Mouse (Mus musculus): ENCODE results near the gene Lims1. TPM values are rescaled to one million over a fixed set of nuclear protein-coding genes. Genes with fewer than 3 reads are reported as not detected.
A peak's percentile ranks its signal among the peaks of the same experiment; 100 is the strongest.

Gene Lims1
- polyA plus RNA-seq (2012; rRNA removed): 30.1 and 38.8 TPM in 2 replicates

- under 1% methylated on average over 73 of the region's 86 CpGs for WGBS
- peak within 1 kb of the TSS; percentile 74 for H3K4me3 ChIP-seq (ENCODE audit: control insufficient read depth, insufficient read depth, low read length)
- H3K27ac ChIP-seq (ENCODE audit: control insufficient read depth, insufficient read depth, low read length): no peak within 1 kb of the TSS
- peaks cover 6% of the 10 kb centered on the region; the same call in 1 of the 2 replicates for H3K4me1 ChIP-seq (replicated peaks; ENCODE audit: control insufficient read depth, insufficient read depth, low read length)
- no peaks in the 10 kb centered on the region for H3K36me3 ChIP-seq (ENCODE audit: control insufficient read depth, insufficient read depth, low read length)
- TF ChIP-seq CTCF (IDR thresholded peaks at IDR 0.05; ENCODE audit: borderline replicate concordance, control insufficient read depth, extremely low read depth, insufficient read depth, low read length, poor library complexity) (peak; percentile 44; the same call in 1 of the 2 replicates), POLR2A (IDR thresholded peaks at IDR 0.05; ENCODE audit: control insufficient read depth, extremely low read depth, insufficient read depth, low read length, poor library complexity) (peak; percentile 64)
- H3K27me3 ChIP-seq (ENCODE audit: control insufficient read depth, insufficient read depth, low read length): no peaks in the 10 kb centered on the region
- peak; percentile 97 for DNase-seq
Observed at GRCm38 (mm10) chr10:58323028-58323991, at the start of gene Lims1. Gene Lims1, plus strand, starts transcription at chr10:58323466.

DNA sequence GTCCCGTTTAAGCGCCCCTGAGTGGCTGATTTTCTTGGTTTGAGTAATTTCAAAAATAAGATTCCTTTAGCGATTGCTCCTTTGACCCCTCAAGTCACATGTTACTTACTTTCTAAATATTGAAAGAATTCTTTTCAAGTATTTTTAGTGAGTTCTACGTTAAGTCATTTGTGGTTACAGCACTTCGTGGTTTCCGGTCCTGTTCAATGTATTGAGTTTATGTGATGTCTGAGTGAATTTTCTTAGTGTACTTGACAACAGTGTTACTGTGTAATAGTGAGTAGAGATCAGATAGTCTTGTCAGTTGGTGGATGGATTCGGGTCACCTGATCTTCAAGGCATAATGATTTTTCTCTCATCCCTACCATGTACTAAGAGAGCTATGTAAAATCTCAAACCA is 41.0 kb upstream of the Lims1 start:
- no peak for DNase-seq
- 60% methylated on average over 7 of the region's 7 CpGs for WGBS
- Histone ChIP-seq H3K27me3 (ENCODE audit: control insufficient read depth, insufficient read depth, low read length) (no peaks in the 10 kb centered on the region), H3K36me3 (ENCODE audit: control insufficient read depth, insufficient read depth, low read length) (peaks cover 56% of the 10 kb centered on the region), H3K4me3 (ENCODE audit: control insufficient read depth, insufficient read depth, low read length) (no peak overlapping the region), H3K4me1 (replicated peaks; ENCODE audit: control insufficient read depth, insufficient read depth, low read length) (no peaks in the 10 kb centered on the region), H3K27ac (ENCODE audit: control insufficient read depth, insufficient read depth, low read length) (no peak overlapping the region)
- no peak for TF ChIP-seq CTCF (IDR thresholded peaks at IDR 0.05; ENCODE audit: borderline replicate concordance, control insufficient read depth, extremely low read depth, insufficient read depth, low read length, poor library complexity)
- no peak for TF ChIP-seq POLR2A (IDR thresholded peaks at IDR 0.05; ENCODE audit: control insufficient read depth, extremely low read depth, insufficient read depth, low read length, poor library complexity)

DNA sequence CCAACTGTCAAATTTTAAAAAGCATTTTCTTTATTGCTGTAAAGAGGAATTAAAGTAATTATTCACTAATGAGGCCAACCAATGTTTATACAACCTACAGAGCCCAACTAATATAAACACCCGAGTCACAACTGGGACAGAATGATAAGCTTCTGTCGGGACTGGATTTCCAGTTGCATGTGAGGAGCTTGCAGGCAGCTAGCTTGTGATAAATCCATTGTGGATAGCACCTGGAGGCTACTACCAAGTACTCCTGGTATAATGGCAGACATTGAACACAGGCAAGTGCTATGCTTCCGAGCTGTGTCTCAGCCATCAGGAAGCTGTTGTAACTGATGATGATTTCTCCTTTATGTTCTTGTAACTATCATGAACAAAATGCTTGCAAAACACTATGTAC is 32.5 kb upstream of the Lims1 start:
- 97% methylated on average over 3 of the region's 3 CpGs for WGBS
- Histone ChIP-seq H3K4me3 (ENCODE audit: control insufficient read depth, insufficient read depth, low read length) (no peak overlapping the region), H3K27me3 (ENCODE audit: control insufficient read depth, insufficient read depth, low read length) (no peaks in the 10 kb centered on the region), H3K27ac (ENCODE audit: control insufficient read depth, insufficient read depth, low read length) (no peak overlapping the region), H3K4me1 (replicated peaks; ENCODE audit: control insufficient read depth, insufficient read depth, low read length) (no peaks in the 10 kb centered on the region), H3K36me3 (ENCODE audit: control insufficient read depth, insufficient read depth, low read length) (peaks cover 86% of the 10 kb centered on the region)
- TF ChIP-seq CTCF (IDR thresholded peaks at IDR 0.05; ENCODE audit: borderline replicate concordance, control insufficient read depth, extremely low read depth, insufficient read depth, low read length, poor library complexity): no peak
- no peak for DNase-seq

- no peak for DNase-seq
- peaks cover 88% of the 10 kb centered on the region for H3K36me3 ChIP-seq (ENCODE audit: control insufficient read depth, insufficient read depth, low read length)
- H3K27me3 ChIP-seq (ENCODE audit: control insufficient read depth, insufficient read depth, low read length): no peaks in the 10 kb centered on the region
- TF ChIP-seq POLR2A (IDR thresholded peaks at IDR 0.05; ENCODE audit: control insufficient read depth, extremely low read depth, insufficient read depth, low read length, poor library complexity) (no peak), CTCF (IDR thresholded peaks at IDR 0.05; ENCODE audit: borderline replicate concordance, control insufficient read depth, extremely low read depth, insufficient read depth, low read length, poor library complexity) (no peak)
- WGBS: 94% methylated on average over 3 of the region's 3 CpGs
- H3K27ac ChIP-seq (ENCODE audit: control insufficient read depth, insufficient read depth, low read length): no peak overlapping the region
- no peaks in the 10 kb centered on the region for H3K4me1 ChIP-seq (replicated peaks; ENCODE audit: control insufficient read depth, insufficient read depth, low read length)
- H3K4me3 ChIP-seq (ENCODE audit: control insufficient read depth, insufficient read depth, low read length): no peak overlapping the region
Observed at GRCm38 (mm10) chr10:58294246-58294645, 29.0 kb upstream of the Lims1 start.

DNA sequence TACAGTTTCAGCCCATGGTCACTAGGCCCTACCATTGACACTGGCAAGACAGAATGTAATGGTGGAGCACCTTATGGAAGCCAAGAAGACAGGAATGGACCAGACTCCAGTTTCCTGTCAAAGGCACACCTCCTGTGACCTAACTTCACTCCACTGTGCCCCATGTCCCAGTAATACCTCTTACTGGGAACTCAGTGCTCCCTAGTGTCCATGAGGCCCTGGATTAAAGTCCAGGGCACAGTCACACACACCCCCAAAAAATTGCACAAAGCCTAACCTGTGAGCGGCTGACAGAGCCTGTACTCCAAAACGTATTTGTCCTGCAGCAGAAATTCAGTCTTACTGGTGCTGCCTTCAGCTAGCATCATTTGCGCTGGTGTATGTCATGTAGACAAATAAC is 27.7 kb upstream of the Lims1 start:
- WGBS: 98% methylated on average over 3 of the region's 3 CpGs
- no peak overlapping the region for H3K27ac ChIP-seq (ENCODE audit: control insufficient read depth, insufficient read depth, low read length)
- H3K27me3 ChIP-seq (ENCODE audit: control insufficient read depth, insufficient read depth, low read length): no peaks in the 10 kb centered on the region
- H3K4me3 ChIP-seq (ENCODE audit: control insufficient read depth, insufficient read depth, low read length): no peak overlapping the region
- no peaks in the 10 kb centered on the region for H3K4me1 ChIP-seq (replicated peaks; ENCODE audit: control insufficient read depth, insufficient read depth, low read length)
- peaks cover 88% of the 10 kb centered on the region for H3K36me3 ChIP-seq (ENCODE audit: control insufficient read depth, insufficient read depth, low read length)
- DNase-seq: no peak
- TF ChIP-seq POLR2A (IDR thresholded peaks at IDR 0.05; ENCODE audit: control insufficient read depth, extremely low read depth, insufficient read depth, low read length, poor library complexity) (no peak), CTCF (IDR thresholded peaks at IDR 0.05; ENCODE audit: borderline replicate concordance, control insufficient read depth, extremely low read depth, insufficient read depth, low read length, poor library complexity) (no peak)

GRCm38 (mm10) chr10:58304996-58305395 is 18.3 kb upstream of the Lims1 start:
- 98% methylated on average over 7 of the region's 7 CpGs for WGBS
- no peak for TF ChIP-seq CTCF (IDR thresholded peaks at IDR 0.05; ENCODE audit: borderline replicate concordance, control insufficient read depth, extremely low read depth, insufficient read depth, low read length, poor library complexity)
- Histone ChIP-seq H3K36me3 (ENCODE audit: control insufficient read depth, insufficient read depth, low read length) (peaks cover 25% of the 10 kb centered on the region), H3K4me3 (ENCODE audit: control insufficient read depth, insufficient read depth, low read length) (no peak overlapping the region), H3K4me1 (replicated peaks; ENCODE audit: control insufficient read depth, insufficient read depth, low read length) (no peaks in the 10 kb centered on the region), H3K27ac (ENCODE audit: control insufficient read depth, insufficient read depth, low read length) (no peak overlapping the region), H3K27me3 (ENCODE audit: control insufficient read depth, insufficient read depth, low read length) (no peaks in the 10 kb centered on the region)
- no peak for DNase-seq

Measured in thymus, adult 2 months (tissue).